Mouse (Mus musculus): ENCODE data around the gene Moxd1.

DNA sequence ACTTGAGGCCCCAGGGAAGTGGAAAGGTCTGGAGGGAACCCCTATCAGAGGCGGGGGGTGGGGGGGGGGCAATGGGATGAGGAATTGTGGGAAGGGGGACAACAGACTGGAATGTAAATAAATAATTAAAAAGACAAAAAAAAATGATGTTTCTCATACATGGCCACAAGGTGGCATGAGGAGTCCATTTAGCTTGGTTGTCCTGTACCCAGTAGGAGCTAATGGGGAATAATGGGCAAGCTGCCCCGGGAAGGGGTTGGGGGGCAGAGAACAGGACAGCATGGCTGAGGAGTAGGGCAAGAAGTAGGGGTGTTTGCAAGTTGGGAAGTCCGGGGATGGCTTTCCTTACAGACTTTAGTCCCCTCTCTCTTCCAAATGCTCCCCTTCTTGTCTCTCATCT lies 109.5 kb downstream of the Moxd1 start:
- TF ChIP-seq CTCF (IDR thresholded peaks at IDR 0.05; ENCODE audit: low read depth, low read length) (peak; percentile 21), EP300 (IDR thresholded peaks at IDR 0.05; ENCODE audit: insufficient read depth, low read depth, low read length) (no peak)
